Mouse (Mus musculus) kidney, embryonic 16.5 days (tissue): ENCODE measurements around the gene Lmod3. TPM values are rescaled to one million over a fixed set of nuclear protein-coding genes. Genes with fewer than 3 reads are reported as not detected.

Source experiments
- ATAC-seq: fragments of 200-750 bp; cut with Nextera tagmentation; 2 replicates; pipeline ENCODE4 v1.8.0; 2017; ENCODE audit warnings: moderate TSS enrichment; ENCODE audit not compliant: low FRiP score, low TSS enrichment
- H3K27ac ChIP-seq: fragments of 300-500 bp; sonication (generic); 2 replicates; pipeline ENCODE4 v1.5.1; 2014; ENCODE audit warnings: low read length
- H3K27me3 ChIP-seq: fragments of 300-500 bp; sonication (generic); 2 replicates; pipeline ENCODE4 v1.6.1; 2014; ENCODE audit warnings: low read length, control low read depth, mixed read lengths; ENCODE audit not compliant: insufficient read depth
- H3K36me3 ChIP-seq: fragments of 300-500 bp; sonication (generic); 2 replicates; pipeline ENCODE4 v1.6.1; 2014; ENCODE audit warnings: low read length, control low read depth, mixed read lengths; ENCODE audit not compliant: insufficient read depth
- H3K4me1 ChIP-seq: fragments of 300-500 bp; sonication (generic); 2 replicates; pipeline ENCODE4 v1.6.1; 2014; ENCODE audit warnings: low read length, control low read depth, mixed read lengths; ENCODE audit not compliant: insufficient read depth
- H3K4me2 ChIP-seq: fragments of 300-500 bp; sonication (generic); replicated peaks from 2 replicates; pipeline ENCODE4 v1.6.1; 2014; ENCODE audit warnings: low read depth, low read length
- H3K4me3 ChIP-seq: fragments of 300-500 bp; sonication (generic); 2 replicates; pipeline ENCODE4 v1.5.1; 2014; ENCODE audit warnings: mild to moderate bottlenecking, low read length
- H3K9ac ChIP-seq: fragments of 300-500 bp; sonication (generic); replicated peaks from 2 replicates; pipeline ENCODE4 v1.6.1; 2014; ENCODE audit warnings: low read length
- H3K9me3 ChIP-seq: fragments of 300-500 bp; sonication (generic); 2 replicates; pipeline ENCODE4 v1.6.1; 2016; ENCODE audit warnings: low read length, control low read depth
- WGBS: fragments of 180-500 bp; shearing (Covaris S2); extraction: QIAGEN DNeasy Blood & Tissue Kit; methylation state at CpG from one replicate; pipeline ENCODE4 v1.1.7; 2014; 5-methylcytosine and 5-hydroxymethylcytosine counted together
- polyA plus RNA-seq: library from polyadenylated mRNA; unstranded; fragments of >200 nt; fragmentation: Nextera tagmentation; extraction: Ambion mirVana; gene quantifications from 2 replicates; pipeline ENCODE4 v1.2.1, GENCODE M21; 2015

The Lmod3 gene
- polyA plus RNA-seq, 1 experiment from 2014 or later, result 0.52 TPM

- ATAC-seq, result no peak
- 65% methylated on average over 21 of the region's 21 CpGs for WGBS
- H3K27ac ChIP-seq, result peak overlapping the region; percentile 55; the same call in 1 of the 2 replicates
- peak overlapping the region; percentile 6; the same call in 1 of the 2 replicates for H3K4me2 ChIP-seq
- no peaks in the 10 kb centered on the region for H3K27me3 ChIP-seq
- H3K9me3 ChIP-seq, result no peaks in the 10 kb centered on the region
- no peak overlapping the region for H3K4me3 ChIP-seq
- H3K36me3 ChIP-seq, result peaks cover 28% of the 10 kb centered on the region
- H3K9ac ChIP-seq, result no peak overlapping the region; the same call in 1 of the 2 replicates
- H3K4me1 ChIP-seq, result peaks cover 10% of the 10 kb centered on the region
These were observed 38.8 kb upstream of the Lmod3 start for GRCm38 (mm10) chr6:97291159-97291908.

GRCm38 (mm10) chr6:97290687-97291086 is 38.1 kb upstream of the Lmod3 start:
- Histone ChIP-seq H3K27ac (peak overlapping the region; percentile 55; the same call in 1 of the 2 replicates), H3K4me1 (peaks cover 10% of the 10 kb centered on the region), H3K36me3 (peaks cover 22% of the 10 kb centered on the region), H3K9ac (no peak overlapping the region), H3K4me3 (no peak overlapping the region), H3K27me3 (no peaks in the 10 kb centered on the region), H3K9me3 (no peaks in the 10 kb centered on the region), H3K4me2 (peak overlapping the region; percentile 6; the same call in 1 of the 2 replicates)
- ATAC-seq, result no peak
- WGBS, result 58% methylated on average over 3 of the region's 3 CpGs

DNA sequence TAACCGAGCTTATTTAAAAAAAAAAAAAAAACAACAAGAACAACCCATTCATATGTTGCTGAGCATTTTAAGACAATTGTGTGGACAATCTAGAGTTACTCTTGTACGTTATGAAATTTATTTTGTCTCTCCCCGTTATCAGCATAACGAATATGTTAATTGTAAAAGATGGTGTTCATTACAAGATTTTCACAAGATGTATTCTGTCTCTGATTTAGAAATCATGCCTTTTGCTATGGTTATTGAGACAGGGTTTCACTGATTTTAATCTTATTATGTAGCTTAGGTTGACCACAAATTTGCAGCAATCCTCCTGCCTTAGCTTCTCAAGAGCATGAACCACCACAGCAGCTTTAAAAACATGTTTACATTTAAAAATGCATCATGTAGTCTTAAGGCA is 37.3 kb upstream of the Lmod3 start:
- H3K9me3 ChIP-seq, result no peaks in the 10 kb centered on the region
- no peak for ATAC-seq
- H3K4me2 ChIP-seq, result no peak overlapping the region
- H3K27ac ChIP-seq, result no peak overlapping the region
- H3K4me1 ChIP-seq, result peaks cover 10% of the 10 kb centered on the region
- 90% methylated on average over 4 of the region's 4 CpGs for WGBS
- no peaks in the 10 kb centered on the region for H3K27me3 ChIP-seq
- no peak overlapping the region for H3K4me3 ChIP-seq
- H3K36me3 ChIP-seq, result peaks cover 14% of the 10 kb centered on the region
- H3K9ac ChIP-seq, result no peak overlapping the region

DNA sequence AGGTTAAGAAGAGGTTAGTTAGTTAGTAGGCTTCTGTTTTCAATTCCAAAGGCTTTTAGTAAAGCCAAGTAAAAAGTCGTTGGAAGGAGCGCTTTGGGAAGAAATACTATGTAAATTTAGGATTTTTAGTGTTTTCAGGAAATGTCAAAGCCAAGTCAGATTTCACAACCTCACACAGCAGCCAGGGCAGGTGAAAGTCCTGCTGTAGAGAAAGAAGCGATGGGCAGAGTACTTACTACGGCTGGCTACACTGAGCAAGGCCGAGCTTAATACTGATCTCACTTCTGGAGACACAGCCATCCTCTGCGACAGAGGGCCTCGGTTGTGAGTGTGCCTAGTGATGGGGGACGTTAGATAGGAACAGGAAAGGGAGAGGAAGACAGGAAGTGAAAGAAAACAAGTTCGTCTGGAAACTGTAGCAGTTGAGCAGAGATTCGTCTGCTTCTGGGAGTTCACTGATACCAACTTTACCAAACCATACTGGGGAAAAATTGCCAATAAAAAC is 36.8 kb upstream of the Lmod3 start:
- ATAC-seq, result no peak
- H3K4me3 ChIP-seq, result no peak overlapping the region
- no peak overlapping the region for H3K27ac ChIP-seq
- H3K9me3 ChIP-seq, result no peaks in the 10 kb centered on the region
- H3K9ac ChIP-seq, result no peak overlapping the region
- H3K4me1 ChIP-seq, result peaks cover 10% of the 10 kb centered on the region
- H3K27me3 ChIP-seq, result no peaks in the 10 kb centered on the region
- 59% methylated on average over 10 of the region's 10 CpGs for WGBS
- H3K36me3 ChIP-seq, result peaks cover 12% of the 10 kb centered on the region
- H3K4me2 ChIP-seq, result no peak overlapping the region

GRCm38 (mm10) chr6:97288047-97288855 is 35.7 kb upstream of the Lmod3 start:
- ATAC-seq, result no peak
- Histone ChIP-seq H3K4me1 (peaks cover 10% of the 10 kb centered on the region), H3K4me3 (no peak overlapping the region), H3K9ac (no peak overlapping the region), H3K9me3 (no peaks in the 10 kb centered on the region), H3K36me3 (peaks cover 12% of the 10 kb centered on the region), H3K4me2 (no peak overlapping the region), H3K27me3 (no peaks in the 10 kb centered on the region), H3K27ac (no peak overlapping the region; the same call in 1 of the 2 replicates)
- 63% methylated on average over 19 of the region's 19 CpGs for WGBS

DNA sequence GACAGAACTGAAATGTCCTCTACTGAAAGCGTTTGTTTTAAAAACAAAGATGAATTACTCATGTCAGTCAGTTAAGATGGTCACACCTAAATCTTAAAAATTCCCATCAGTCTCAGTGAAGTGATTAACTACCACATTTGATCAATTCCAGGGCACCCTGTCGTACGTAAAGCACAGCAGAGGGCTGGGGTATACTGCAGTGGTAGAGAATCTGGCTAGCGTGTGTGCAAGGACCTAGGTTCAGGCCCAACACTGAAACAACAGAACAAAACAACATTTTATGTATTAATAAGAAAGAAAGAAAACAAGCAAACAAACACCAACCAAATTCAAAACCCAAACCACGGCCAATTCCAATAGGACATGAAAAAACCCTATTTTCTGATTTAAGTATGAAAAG is 33.8 kb upstream of the Lmod3 start:
- H3K27me3 ChIP-seq, result no peaks in the 10 kb centered on the region
- H3K4me3 ChIP-seq, result no peak overlapping the region
- no peak overlapping the region for H3K27ac ChIP-seq
- peaks cover 2% of the 10 kb centered on the region; the same call in 1 of the 2 replicates for H3K36me3 ChIP-seq
- H3K4me1 ChIP-seq, result peaks cover 7% of the 10 kb centered on the region
- H3K9me3 ChIP-seq, result no peaks in the 10 kb centered on the region
- H3K4me2 ChIP-seq, result no peak overlapping the region
- WGBS, result 84% methylated on average over 5 of the region's 5 CpGs
- no peak for ATAC-seq
- H3K9ac ChIP-seq, result no peak overlapping the region

DNA sequence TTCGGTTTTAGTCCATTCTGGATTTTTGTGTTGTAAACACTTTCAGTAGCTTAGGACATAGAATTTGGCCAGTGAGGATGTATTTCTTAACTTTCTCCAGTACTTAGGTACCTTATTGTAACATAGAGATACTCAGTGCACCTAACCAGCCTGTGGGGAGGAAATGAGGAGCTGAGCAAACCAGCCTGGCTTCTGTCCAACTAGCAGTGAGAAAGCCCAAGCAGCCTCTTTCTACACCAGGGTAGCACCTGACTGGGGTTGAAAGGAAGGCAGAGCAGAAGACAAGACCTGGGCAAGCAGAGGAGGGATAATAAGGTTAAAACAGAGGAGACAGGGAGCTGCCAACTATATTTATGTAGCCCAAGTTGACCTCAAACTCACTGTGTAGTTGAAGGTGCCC is 31.1 kb upstream of the Lmod3 start:
- Histone ChIP-seq H3K9me3 (no peaks in the 10 kb centered on the region), H3K4me3 (no peak overlapping the region), H3K27me3 (no peaks in the 10 kb centered on the region), H3K9ac (no peak overlapping the region), H3K4me1 (peaks cover 3% of the 10 kb centered on the region; the same call in 1 of the 2 replicates), H3K4me2 (no peak overlapping the region), H3K27ac (no peak overlapping the region), H3K36me3 (no peaks in the 10 kb centered on the region)
- 89% methylated on average over 1 of the region's 1 CpGs for WGBS
- ATAC-seq, result no peak

- Histone ChIP-seq H3K9me3 (no peaks in the 10 kb centered on the region), H3K9ac (no peak overlapping the region)
These were observed 26.3 kb upstream of the Lmod3 start for GRCm38 (mm10) chr6:97278878-97279277.

DNA sequence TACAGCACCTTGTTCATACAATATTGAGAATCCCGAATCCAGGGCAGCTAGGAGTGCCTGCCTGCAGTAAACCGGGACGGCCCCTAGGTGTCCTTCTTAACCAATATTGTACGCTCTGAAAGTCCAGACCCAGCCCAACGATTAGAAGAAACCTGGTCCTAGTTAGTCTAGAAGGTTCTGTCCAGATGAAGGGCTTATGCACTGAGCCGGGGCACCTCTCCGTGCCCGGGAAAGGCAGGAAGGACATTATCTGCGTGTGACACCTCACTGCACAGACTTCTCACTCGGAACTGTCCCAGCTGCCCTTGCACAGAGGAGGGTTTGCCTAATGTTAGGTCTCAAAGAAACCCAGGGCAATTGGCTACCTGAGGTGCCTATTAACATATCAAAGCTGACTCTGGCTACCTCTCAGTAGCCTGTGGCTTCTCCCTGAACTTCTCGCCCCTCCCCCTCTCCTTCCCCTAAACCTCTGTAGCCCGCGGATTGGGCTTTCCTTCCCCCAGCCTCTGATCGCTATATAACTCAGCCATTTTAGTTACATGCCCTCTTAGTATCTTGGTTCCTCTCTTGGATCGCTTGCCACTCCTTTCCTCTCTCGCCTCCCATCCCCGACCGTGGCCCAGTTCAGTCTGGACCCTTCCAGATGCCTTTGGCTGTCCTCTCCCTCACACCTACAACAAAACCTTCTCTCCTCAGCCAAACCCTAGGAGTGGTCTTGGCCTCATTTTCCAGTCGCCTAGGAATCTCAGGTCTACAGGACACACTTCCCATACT is 25.6 kb upstream of the Lmod3 start:
- Histone ChIP-seq H3K4me1 (peaks cover 14% of the 10 kb centered on the region), H3K4me3 (peak overlapping the region; percentile 39), H3K27me3 (0 out of 2 replicates have a peak, but pooled peaks cover 5% of the 10 kb centered on the region), H3K9ac (peak overlapping the region; percentile 65), H3K36me3 (no peaks in the 10 kb centered on the region), H3K4me2 (peak overlapping the region; percentile 72), H3K9me3 (no peaks in the 10 kb centered on the region), H3K27ac (peak overlapping the region; percentile 56)
- WGBS, result 1% methylated on average over 19 of the region's 19 CpGs
- peak; percentile 90 for ATAC-seq

More at GRCm38 (mm10) chr6:97278878-97279277, 26.3 kb upstream of the Lmod3 start:
- 0 out of 2 replicates have a peak, but pooled peaks cover 5% of the 10 kb centered on the region for H3K27me3 ChIP-seq
- H3K36me3 ChIP-seq, result no peaks in the 10 kb centered on the region
- H3K4me2 ChIP-seq, result peak overlapping the region; percentile 72
- 40% methylated on average over 6 of the region's 6 CpGs for WGBS
- H3K4me3 ChIP-seq, result no peak overlapping the region
- ATAC-seq, result no peak
- peaks cover 14% of the 10 kb centered on the region for H3K4me1 ChIP-seq
- H3K27ac ChIP-seq, result no peak overlapping the region
